Mouse (Mus musculus): ENCODE results near the gene Isyna1. TPM values are rescaled to one million over a fixed set of nuclear protein-coding genes. Genes with fewer than 3 reads are reported as not detected.

Isyna1 gene
- 7.7 and 17.4 TPM in 2 replicates for polyA plus RNA-seq (2012; ENCODE audit: insufficient read depth, insufficient read length, missing spikeins)

- H3K4me1 ChIP-seq (ENCODE audit: control insufficient read depth, insufficient read depth, insufficient read length, low read length): peaks cover 7% of the 10 kb centered on the region; the same call in 1 of the 2 replicates
- peak within 1 kb of the TSS; percentile 67 for H3K4me3 ChIP-seq (ENCODE audit: insufficient read depth, low read depth, low read length)
- no peak within 1 kb of the TSS for H3K27ac ChIP-seq (replicated peaks; ENCODE audit: low read depth, low read length)
Observed at GRCm38 (mm10) chr8:70593961-70594609, at the start of gene Isyna1. Gene Isyna1, plus strand, starts transcription at chr8:70594373.

- Histone ChIP-seq H3K27ac (replicated peaks; ENCODE audit: low read depth, low read length) (no peak overlapping the region), H3K4me1 (ENCODE audit: control insufficient read depth, insufficient read depth, insufficient read length, low read length) (peaks cover 44% of the 10 kb centered on the region), H3K4me3 (ENCODE audit: insufficient read depth, low read depth, low read length) (no peak overlapping the region)
Observed at GRCm38 (mm10) chr8:70546412-70546811, 47.8 kb upstream of the Isyna1 start.

- H3K4me1 ChIP-seq (ENCODE audit: control insufficient read depth, insufficient read depth, insufficient read length, low read length): peaks cover 55% of the 10 kb centered on the region
- no peak overlapping the region for H3K27ac ChIP-seq (replicated peaks; ENCODE audit: low read depth, low read length)
- H3K4me3 ChIP-seq (ENCODE audit: insufficient read depth, low read depth, low read length): no peak overlapping the region
Observed at GRCm38 (mm10) chr8:70547762-70548161, 46.4 kb upstream of the Isyna1 start.

- H3K27ac ChIP-seq (replicated peaks; ENCODE audit: low read depth, low read length): no peak overlapping the region
- H3K4me1 ChIP-seq (ENCODE audit: control insufficient read depth, insufficient read depth, insufficient read length, low read length): peaks cover 56% of the 10 kb centered on the region
- H3K4me3 ChIP-seq (ENCODE audit: insufficient read depth, low read depth, low read length): no peak overlapping the region
Observed at GRCm38 (mm10) chr8:70549412-70550184, 44.6 kb upstream of the Isyna1 start.

- Histone ChIP-seq H3K27ac (replicated peaks; ENCODE audit: low read depth, low read length) (peak overlapping the region; percentile 20), H3K4me3 (ENCODE audit: insufficient read depth, low read depth, low read length) (no peak overlapping the region), H3K4me1 (ENCODE audit: control insufficient read depth, insufficient read depth, insufficient read length, low read length) (peaks cover 48% of the 10 kb centered on the region)
Observed at GRCm38 (mm10) chr8:70551558-70552161, 42.5 kb upstream of the Isyna1 start.

- no peak overlapping the region for H3K27ac ChIP-seq (replicated peaks; ENCODE audit: low read depth, low read length)
- H3K4me1 ChIP-seq (ENCODE audit: control insufficient read depth, insufficient read depth, insufficient read length, low read length): peaks cover 43% of the 10 kb centered on the region
- no peak overlapping the region for H3K4me3 ChIP-seq (ENCODE audit: insufficient read depth, low read depth, low read length)
Observed at GRCm38 (mm10) chr8:70552836-70553235, 41.3 kb upstream of the Isyna1 start.

- H3K4me1 ChIP-seq (ENCODE audit: control insufficient read depth, insufficient read depth, insufficient read length, low read length): peaks cover 45% of the 10 kb centered on the region
- H3K4me3 ChIP-seq (ENCODE audit: insufficient read depth, low read depth, low read length): no peak overlapping the region
- H3K27ac ChIP-seq (replicated peaks; ENCODE audit: low read depth, low read length): no peak overlapping the region
Observed at GRCm38 (mm10) chr8:70553740-70554139, 40.4 kb upstream of the Isyna1 start.

- H3K27ac ChIP-seq (replicated peaks; ENCODE audit: low read depth, low read length): no peak overlapping the region
- H3K4me1 ChIP-seq (ENCODE audit: control insufficient read depth, insufficient read depth, insufficient read length, low read length): peaks cover 54% of the 10 kb centered on the region
Observed at GRCm38 (mm10) chr8:70555079-70555747, 39.0 kb upstream of the Isyna1 start.

GRCm38 (mm10) chr8:70558334-70558733 lies 35.8 kb upstream of the Isyna1 start:
- Histone ChIP-seq H3K27ac (replicated peaks; ENCODE audit: low read depth, low read length) (0 out of 2 replicates have a peak overlapping the region, but pooled peaks have one; percentile 8), H3K4me3 (ENCODE audit: insufficient read depth, low read depth, low read length) (no peak overlapping the region), H3K4me1 (ENCODE audit: control insufficient read depth, insufficient read depth, insufficient read length, low read length) (peaks cover 59% of the 10 kb centered on the region)

More at GRCm38 (mm10) chr8:70555079-70555747, 39.0 kb upstream of the Isyna1 start:
- H3K4me3 ChIP-seq (ENCODE audit: insufficient read depth, low read depth, low read length): no peak overlapping the region

- Histone ChIP-seq H3K4me3 (ENCODE audit: insufficient read depth, low read depth, low read length) (no peak overlapping the region), H3K4me1 (ENCODE audit: control insufficient read depth, insufficient read depth, insufficient read length, low read length) (peaks cover 58% of the 10 kb centered on the region), H3K27ac (replicated peaks; ENCODE audit: low read depth, low read length) (no peak overlapping the region)
Observed at GRCm38 (mm10) chr8:70558983-70559382, 35.2 kb upstream of the Isyna1 start.

GRCm38 (mm10) chr8:70560096-70560495 lies 34.1 kb upstream of the Isyna1 start:
- peak overlapping the region; percentile 7; the same call in 1 of the 2 replicates for H3K27ac ChIP-seq (replicated peaks; ENCODE audit: low read depth, low read length)
- peaks cover 64% of the 10 kb centered on the region for H3K4me1 ChIP-seq (ENCODE audit: control insufficient read depth, insufficient read depth, insufficient read length, low read length)
- no peak overlapping the region for H3K4me3 ChIP-seq (ENCODE audit: insufficient read depth, low read depth, low read length)

- Histone ChIP-seq H3K4me1 (ENCODE audit: control insufficient read depth, insufficient read depth, insufficient read length, low read length) (peaks cover 66% of the 10 kb centered on the region), H3K27ac (replicated peaks; ENCODE audit: low read depth, low read length) (peak overlapping the region; percentile 4; the same call in 1 of the 2 replicates), H3K4me3 (ENCODE audit: insufficient read depth, low read depth, low read length) (no peak overlapping the region)
Observed at GRCm38 (mm10) chr8:70560564-70560963, 33.6 kb upstream of the Isyna1 start.

- H3K27ac ChIP-seq (replicated peaks; ENCODE audit: low read depth, low read length): 0 out of 2 replicates have a peak overlapping the region, but pooled peaks have one; percentile 28
- no peak overlapping the region for H3K4me3 ChIP-seq (ENCODE audit: insufficient read depth, low read depth, low read length)
- peaks cover 68% of the 10 kb centered on the region for H3K4me1 ChIP-seq (ENCODE audit: control insufficient read depth, insufficient read depth, insufficient read length, low read length)
Observed at GRCm38 (mm10) chr8:70561357-70561756, 32.8 kb upstream of the Isyna1 start.

GRCm38 (mm10) chr8:70561809-70562535 lies 32.2 kb upstream of the Isyna1 start:
- Histone ChIP-seq H3K4me3 (ENCODE audit: insufficient read depth, low read depth, low read length) (no peak overlapping the region), H3K4me1 (ENCODE audit: control insufficient read depth, insufficient read depth, insufficient read length, low read length) (peaks cover 68% of the 10 kb centered on the region), H3K27ac (replicated peaks; ENCODE audit: low read depth, low read length) (peak overlapping the region; percentile 28)
